Mouse (Mus musculus) cortical plate, adult 2 months (tissue): ENCODE data around the gene Ceacam15. TPM values are rescaled to one million over a fixed set of nuclear protein-coding genes. Genes with fewer than 3 reads are reported as not detected.
"Not testable (repeated sequence)": the region's sequence is repeated elsewhere in the genome, so short reads cannot be mapped to it uniquely, and the experiment has no call there.

Experiments
- H3K27ac ChIP-seq: fragments of 200-500 bp; 2 replicates; pipeline ENCODE4 v1.5.1; 2012; ENCODE audit warnings: low read length, control low read depth, inconsistent platforms; ENCODE audit not compliant: insufficient read depth
- H3K4me1 ChIP-seq: fragments of 200-500 bp; 2 replicates; pipeline ENCODE4 v1.6.1; 2011; ENCODE audit warnings: low read length; ENCODE audit not compliant: control insufficient read depth, insufficient read depth
- H3K4me3 ChIP-seq: fragments of 200-500 bp; 2 replicates; pipeline ENCODE4 v1.5.1; 2011; ENCODE audit warnings: mild to moderate bottlenecking, low read length, control low read depth; ENCODE audit not compliant: insufficient read depth
- CTCF ChIP-seq: fragments of 200-500 bp; IDR thresholded peaks from 2 replicates; pipeline ENCODE4 v1.5.1; 2011; ENCODE audit warnings: mild to moderate bottlenecking, control low read depth, low read length; ENCODE audit not compliant: insufficient read depth; ENCODE audit errors: extremely low read depth
- POLR2A ChIP-seq: fragments of 200-500 bp; IDR thresholded peaks from 2 replicates; pipeline ENCODE4 v1.6.1; 2011; ENCODE audit warnings: mild to moderate bottlenecking, low read length, control low read depth; ENCODE audit not compliant: insufficient read depth; ENCODE audit errors: extremely low read depth
- polyA plus RNA-seq: library from polyadenylated mRNA; depleted of rRNA; stranded (reverse); fragments of >200 nt; gene quantifications from 2 replicates; pipeline ENCODE4 v1.2.3, GENCODE M21; 2012

Gene Ceacam15
- polyA plus RNA-seq, 1 experiment: 0.08 TPM

DNA sequence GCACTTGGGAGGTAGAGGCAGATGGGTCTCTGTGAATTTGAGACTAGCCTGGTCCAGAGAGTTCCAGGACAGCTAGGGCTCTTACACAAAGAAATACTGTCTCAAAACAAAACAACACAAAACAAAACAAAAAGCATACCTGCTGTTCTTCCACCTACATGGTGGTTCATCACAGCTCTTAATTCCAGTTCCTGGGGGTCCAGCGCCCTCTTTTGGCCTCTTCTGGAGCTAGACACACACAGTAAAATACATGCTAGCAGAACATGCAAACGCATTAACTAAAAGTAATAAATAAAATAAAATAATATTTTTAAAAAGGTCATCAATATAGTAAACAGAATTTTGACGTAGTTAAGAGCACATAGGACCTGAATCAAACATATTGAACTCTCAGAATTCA, 19.5 kb upstream of the Ceacam15 start:
- Histone ChIP-seq H3K4me3 (no peak overlapping the region), H3K27ac (no peak overlapping the region), H3K4me1 (no peaks in the 10 kb centered on the region)
- peak; percentile 57 for TF ChIP-seq CTCF
- TF ChIP-seq POLR2A: no peak

DNA sequence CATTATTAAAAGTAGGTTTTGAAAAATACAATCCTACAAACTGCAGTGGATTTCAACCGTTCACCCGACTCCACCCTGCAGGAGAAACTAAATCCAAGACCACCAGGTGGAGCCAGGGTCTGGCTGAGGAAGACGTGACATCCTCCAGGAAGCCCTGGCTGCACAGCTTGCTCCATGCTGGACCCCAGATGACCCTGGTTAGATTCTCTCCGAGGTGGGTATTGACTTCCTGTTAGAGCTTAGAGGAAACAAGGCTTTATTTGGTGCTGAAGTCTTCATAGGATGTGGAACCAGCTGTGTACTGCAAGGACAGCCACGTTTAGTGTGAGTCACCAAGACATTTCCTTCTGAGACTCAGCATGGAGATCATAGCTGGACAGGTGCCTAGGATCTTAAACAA, 13.7 kb upstream of the Ceacam15 start:
- TF ChIP-seq POLR2A (no peak), CTCF (no peak)
- Histone ChIP-seq H3K27ac (no peak overlapping the region), H3K4me3 (no peak overlapping the region), H3K4me1 (no peaks in the 10 kb centered on the region)

DNA sequence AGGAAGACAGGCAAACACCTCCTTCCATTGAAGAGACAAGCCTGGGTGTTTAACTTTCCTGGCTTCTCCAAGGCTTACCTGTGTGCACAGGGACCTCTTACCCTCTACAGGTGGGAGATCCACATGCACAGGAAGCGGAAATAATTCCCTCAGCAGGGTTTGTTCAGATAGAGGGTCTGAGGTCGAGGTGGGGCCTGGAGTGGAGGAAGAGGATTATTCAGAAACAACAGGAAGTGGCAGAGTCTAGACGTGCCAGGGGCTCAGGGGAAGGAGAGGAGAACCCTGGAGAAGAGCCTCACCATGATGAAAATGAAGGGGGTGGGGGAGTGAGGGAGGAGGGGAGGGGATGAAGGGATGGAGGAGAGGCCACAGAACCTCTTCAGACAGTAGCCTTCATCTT, 4.7 kb upstream of the Ceacam15 start:
- H3K4me1 ChIP-seq, H3K27ac ChIP-seq, H3K4me3 ChIP-seq: not testable (repeated sequence)

DNA sequence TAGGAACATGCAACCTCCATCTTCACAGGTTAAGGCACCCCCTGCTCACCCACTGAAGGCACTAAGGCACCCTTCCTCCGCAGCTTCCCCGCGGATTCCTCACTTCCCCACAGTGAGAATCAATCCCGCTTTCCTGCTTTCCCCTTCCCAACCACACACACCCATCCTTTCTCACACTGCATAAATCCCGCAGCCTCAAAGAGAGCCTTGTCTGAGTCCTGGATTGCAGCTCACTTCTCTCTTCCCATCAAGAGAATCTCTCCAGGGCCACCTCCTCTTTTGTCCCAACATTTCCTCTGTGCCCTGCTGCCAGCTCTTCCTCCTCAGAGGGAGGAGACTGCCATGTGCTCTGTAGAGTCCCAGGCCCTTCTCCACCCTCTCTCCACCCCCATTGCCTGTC, 806 bp downstream of the Ceacam15 start:
- H3K4me1 ChIP-seq, H3K27ac ChIP-seq, H3K4me3 ChIP-seq: not testable (repeated sequence)

DNA sequence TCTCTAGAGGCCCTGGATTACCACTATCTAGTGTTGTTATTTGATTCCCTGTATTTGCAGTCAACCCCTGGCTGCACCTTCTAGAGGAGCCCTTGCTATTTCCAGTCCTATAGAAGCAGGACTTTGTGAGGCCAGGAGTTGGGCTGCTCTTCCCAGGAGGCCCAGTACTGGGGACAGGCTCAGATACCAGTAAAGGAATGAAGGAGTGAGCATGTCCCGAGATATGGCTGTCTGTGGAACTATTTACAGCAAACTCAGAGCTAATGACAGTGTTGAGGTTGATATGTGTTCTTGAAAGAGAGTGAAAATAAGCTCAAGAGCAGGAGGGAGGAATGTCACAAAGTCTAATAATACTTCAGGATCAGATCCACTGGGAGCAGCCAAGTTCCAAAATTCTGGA, 1.7 kb downstream of the Ceacam15 start:
- no peak overlapping the region for H3K27ac ChIP-seq
- TF ChIP-seq POLR2A (no peak), CTCF (no peak)
- no peak overlapping the region for H3K4me3 ChIP-seq
- no peaks in the 10 kb centered on the region for H3K4me1 ChIP-seq

DNA sequence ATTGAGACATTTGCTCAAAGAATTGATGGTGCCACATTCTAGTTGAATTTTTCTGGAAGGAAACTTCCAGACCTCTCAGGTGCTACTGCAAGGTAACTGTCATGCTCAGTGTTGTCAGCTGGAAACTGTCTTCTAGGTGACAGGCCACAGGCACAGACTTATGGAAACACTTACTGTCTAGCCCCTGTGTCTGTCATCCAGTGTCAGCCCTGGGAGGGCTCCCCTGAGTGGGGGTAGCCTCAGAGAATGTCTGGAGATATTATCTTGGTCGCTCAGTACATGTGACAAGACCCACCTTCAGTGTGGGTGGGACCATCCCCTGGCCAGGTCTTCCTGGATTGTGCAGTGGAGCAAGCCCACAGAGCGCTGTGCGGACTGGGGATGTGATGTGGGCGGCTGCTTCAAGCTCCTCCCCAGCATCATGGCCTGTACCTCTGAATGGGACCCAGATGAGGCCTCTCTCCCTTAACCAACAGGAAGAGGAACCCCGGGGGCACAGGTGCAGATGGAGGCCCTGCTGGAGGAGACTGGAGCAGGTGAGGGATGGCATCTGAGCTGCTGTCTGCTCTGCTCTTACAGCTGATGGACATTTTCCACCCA, 7.1 kb downstream of the Ceacam15 start:
- H3K27ac ChIP-seq, H3K4me3 ChIP-seq, H3K4me1 ChIP-seq: not testable (repeated sequence)

DNA sequence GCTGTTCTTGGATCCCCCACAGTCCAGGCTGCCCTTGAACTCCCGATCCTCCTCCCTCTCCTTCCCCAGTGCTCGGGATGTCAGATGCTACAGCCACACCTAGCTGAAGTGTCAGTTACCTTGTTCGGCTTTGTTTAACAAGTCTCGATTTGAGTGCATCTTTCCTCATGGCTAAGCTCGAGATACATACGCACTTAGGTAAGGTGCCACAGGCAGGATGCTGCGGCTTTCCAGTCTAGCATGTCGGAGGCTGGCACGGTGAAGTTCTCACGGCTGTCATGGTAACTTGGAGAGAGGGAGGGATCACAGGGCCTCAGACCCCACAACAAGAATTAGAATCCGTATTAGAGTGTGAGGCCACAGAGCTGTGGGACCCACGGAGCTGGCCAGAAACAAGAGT, 31.2 kb downstream of the Ceacam15 start:
- TF ChIP-seq CTCF: no peak
- TF ChIP-seq POLR2A: no peak
- H3K4me1 ChIP-seq: no peaks in the 10 kb centered on the region
- H3K4me3 ChIP-seq: no peak overlapping the region
- no peak overlapping the region for H3K27ac ChIP-seq

DNA sequence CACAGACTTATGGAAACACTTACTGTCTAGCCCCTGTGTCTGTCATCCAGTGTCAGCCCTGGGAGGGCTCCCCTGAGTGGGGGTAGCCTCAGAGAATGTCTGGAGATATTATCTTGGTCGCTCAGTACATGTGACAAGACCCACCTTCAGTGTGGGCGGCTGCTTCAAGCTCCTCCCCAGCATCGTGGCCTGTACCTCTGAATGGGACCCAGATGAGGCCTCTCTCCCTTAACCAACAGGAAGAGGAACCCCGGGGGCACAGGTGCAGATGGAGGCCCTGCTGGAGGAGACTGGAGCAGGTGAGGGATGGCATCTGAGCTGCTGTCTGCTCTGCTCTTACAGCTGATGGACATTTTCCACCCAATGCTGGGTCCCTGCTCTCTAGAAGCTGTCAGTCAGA, 32.4 kb downstream of the Ceacam15 start:
- H3K4me3 ChIP-seq, H3K27ac ChIP-seq, H3K4me1 ChIP-seq: not testable (repeated sequence)

DNA sequence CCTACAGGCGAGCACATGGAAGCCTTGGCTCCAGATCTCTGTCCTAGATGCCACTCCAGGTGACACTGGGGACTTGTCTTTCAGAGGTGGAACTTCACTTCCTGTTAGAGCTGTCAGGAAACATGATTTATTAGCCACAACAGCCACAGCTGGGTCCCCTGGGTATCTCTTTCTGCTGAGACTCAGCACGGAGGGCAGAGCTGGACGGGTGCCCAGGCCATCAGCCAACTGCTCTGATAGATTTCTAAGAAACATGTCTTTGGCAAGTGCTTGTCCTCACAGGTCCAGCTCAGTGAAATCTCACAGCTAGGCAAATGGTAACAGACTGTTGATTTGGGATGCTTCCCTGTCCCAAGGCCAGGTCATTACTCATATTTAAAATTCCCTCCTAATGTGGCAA, 36.5 kb downstream of the Ceacam15 start:
- Histone ChIP-seq H3K27ac (no peak overlapping the region), H3K4me1 (no peaks in the 10 kb centered on the region), H3K4me3 (no peak overlapping the region)
- TF ChIP-seq CTCF (no peak), POLR2A (no peak)

DNA sequence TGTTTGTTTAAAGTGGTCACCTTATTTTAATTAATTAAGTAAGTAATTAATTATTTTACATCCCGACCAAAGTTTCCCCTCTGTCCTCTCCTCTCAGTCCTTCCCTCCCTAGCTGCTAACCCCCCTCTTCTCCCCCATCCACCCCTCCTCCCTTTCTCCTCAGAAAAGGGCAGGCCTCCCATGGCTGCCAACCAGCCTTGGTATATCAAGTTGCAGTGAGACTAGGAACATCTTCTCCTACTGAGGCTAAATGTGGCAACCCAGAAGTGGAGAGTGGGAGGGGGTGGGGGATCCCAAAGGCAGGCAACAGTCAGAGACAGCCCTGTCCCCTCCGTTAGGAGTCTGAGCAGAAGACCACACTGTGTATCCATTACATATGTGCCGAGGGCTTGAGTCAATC, 40.4 kb downstream of the Ceacam15 start:
- no peaks in the 10 kb centered on the region for H3K4me1 ChIP-seq
- H3K27ac ChIP-seq: no peak overlapping the region
- H3K4me3 ChIP-seq: no peak overlapping the region
- no peak for TF ChIP-seq POLR2A
- no peak for TF ChIP-seq CTCF

DNA sequence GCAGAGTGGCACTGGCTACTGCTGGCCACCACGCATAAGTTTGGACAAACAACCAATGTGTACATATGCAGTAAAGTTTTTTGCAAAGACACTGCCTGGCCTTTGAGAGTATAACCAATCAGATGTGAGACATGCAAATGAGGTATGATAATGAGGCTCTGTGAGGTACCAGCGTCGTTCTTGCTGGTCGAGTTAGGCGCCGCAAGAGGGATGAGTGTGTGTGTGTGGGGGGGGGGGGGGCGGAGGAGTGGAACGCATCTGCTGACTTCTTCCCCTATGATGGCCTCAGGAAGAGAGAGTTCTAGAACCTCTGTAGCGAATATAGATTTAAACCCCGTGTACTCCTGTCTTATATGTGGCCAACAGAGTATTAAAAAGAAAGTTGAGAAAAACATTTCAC, 41.6 kb downstream of the Ceacam15 start:
- not testable (repeated sequence) for H3K4me3 ChIP-seq, H3K27ac ChIP-seq, H3K4me1 ChIP-seq
